Mouse (Mus musculus) cortical plate, adult 2 months (tissue): ENCODE results near the gene Tcf7l2.

Experiments
- CTCF ChIP-seq: fragments of 200-500 bp; IDR thresholded peaks from 2 replicates; pipeline ENCODE4 v1.5.1; 2011; ENCODE audit warnings: mild to moderate bottlenecking, control low read depth, low read length; ENCODE audit not compliant: insufficient read depth; ENCODE audit errors: extremely low read depth
- POLR2A ChIP-seq: fragments of 200-500 bp; IDR thresholded peaks from 2 replicates; pipeline ENCODE4 v1.6.1; 2011; ENCODE audit warnings: mild to moderate bottlenecking, low read length, control low read depth; ENCODE audit not compliant: insufficient read depth; ENCODE audit errors: extremely low read depth

DNA sequence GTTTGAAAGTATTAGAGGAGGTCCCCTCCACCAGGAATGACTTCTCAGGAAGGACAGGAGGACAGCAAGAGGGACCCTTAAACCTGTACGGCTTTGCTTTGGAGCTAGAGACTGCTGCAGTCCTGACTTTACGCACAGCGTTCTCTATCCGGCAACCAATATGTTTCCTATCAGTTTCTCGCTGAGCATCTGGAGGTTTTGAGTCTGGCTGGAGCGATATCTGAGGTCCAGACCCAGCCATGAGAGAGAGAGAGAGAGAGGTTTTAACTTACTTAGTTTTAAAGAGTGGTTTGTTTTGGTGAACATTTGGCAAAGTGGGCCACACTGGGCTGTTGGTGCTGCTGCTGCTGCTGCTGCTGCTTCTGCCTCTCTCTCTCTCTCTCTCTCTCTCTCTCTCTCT is 7.2 kb downstream of the Tcf7l2 start:
- TF ChIP-seq CTCF = no peak
- no peak for TF ChIP-seq POLR2A
